Mouse (Mus musculus) forebrain, embryonic 14.5 days (tissue): Measurements from ENCODE around the gene Cog5. TPM values are rescaled to one million over a fixed set of nuclear protein-coding genes. Genes with fewer than 3 reads are reported as not detected.

Experiments
- ATAC-seq: fragments of 200-750 bp; cut with Nextera tagmentation; 2 replicates; pipeline ENCODE4 v1.8.0; 2017; ENCODE audit warnings: mild to moderate bottlenecking, moderate library complexity
- DNase-seq: peaks from one replicate; pipeline ENCODE4 v3.0.0-alpha.2; 2015; ENCODE audit warnings: low spot score
- H3K27ac ChIP-seq: fragments of 300-500 bp; sonication (generic); 2 replicates; pipeline ENCODE4 v1.5.1; 2014; ENCODE audit warnings: low read depth, mild to moderate bottlenecking, control low read depth, low read length, moderate library complexity
- H3K27me3 ChIP-seq: fragments of 300-500 bp; sonication (generic); replicated peaks from 2 replicates; pipeline ENCODE4 v1.6.1; 2014; ENCODE audit warnings: low read length, control low read depth, mixed read lengths; ENCODE audit not compliant: control insufficient read depth, insufficient read depth
- H3K36me3 ChIP-seq: fragments of 300-500 bp; sonication (generic); 2 replicates; pipeline ENCODE4 v1.6.1; 2014; ENCODE audit warnings: low read length, control low read depth; ENCODE audit not compliant: control insufficient read depth, insufficient read depth
- H3K4me1 ChIP-seq: fragments of 300-500 bp; sonication (generic); 2 replicates; pipeline ENCODE4 v1.6.1; 2014; ENCODE audit warnings: antibody characterized with exemption, low read length, control low read depth; ENCODE audit not compliant: control insufficient read depth, insufficient read depth
- H3K4me2 ChIP-seq: fragments of 300-500 bp; sonication (generic); 2 replicates; pipeline ENCODE4 v1.6.1; 2014; ENCODE audit warnings: mild to moderate bottlenecking, control low read depth, low read length
- H3K4me3 ChIP-seq: fragments of 300-500 bp; sonication (generic); 2 replicates; pipeline ENCODE4 v1.5.1; 2014; ENCODE audit warnings: low read depth, low read length, control low read depth
- H3K9ac ChIP-seq: fragments of 300-500 bp; sonication (generic); 2 replicates; pipeline ENCODE4 v1.6.1; 2014; ENCODE audit warnings: mild to moderate bottlenecking, low read length, control low read depth, moderate library complexity
- H3K9me3 ChIP-seq: fragments of 300-500 bp; sonication (generic); replicated peaks from 2 replicates; pipeline ENCODE4 v1.6.1; 2016; ENCODE audit warnings: low read length, control low read depth, mixed read lengths; ENCODE audit not compliant: control insufficient read depth
- WGBS: fragments of 180-500 bp; shearing (Covaris S2); extraction: QIAGEN DNeasy Blood & Tissue Kit; methylation state at CpG from one replicate; pipeline ENCODE4 v1.1.7; 2014; 5-methylcytosine and 5-hydroxymethylcytosine counted together
- polyA plus RNA-seq: library from polyadenylated mRNA; unstranded; fragments of >200 nt; fragmentation: Nextera tagmentation; extraction: Ambion mirVana; gene quantifications from 2 replicates; pipeline ENCODE4 v1.2.1, GENCODE M21; 2014

The Cog5 gene
- polyA plus RNA-seq, 1 experiment from 2014 or later = 25.1 TPM

DNA sequence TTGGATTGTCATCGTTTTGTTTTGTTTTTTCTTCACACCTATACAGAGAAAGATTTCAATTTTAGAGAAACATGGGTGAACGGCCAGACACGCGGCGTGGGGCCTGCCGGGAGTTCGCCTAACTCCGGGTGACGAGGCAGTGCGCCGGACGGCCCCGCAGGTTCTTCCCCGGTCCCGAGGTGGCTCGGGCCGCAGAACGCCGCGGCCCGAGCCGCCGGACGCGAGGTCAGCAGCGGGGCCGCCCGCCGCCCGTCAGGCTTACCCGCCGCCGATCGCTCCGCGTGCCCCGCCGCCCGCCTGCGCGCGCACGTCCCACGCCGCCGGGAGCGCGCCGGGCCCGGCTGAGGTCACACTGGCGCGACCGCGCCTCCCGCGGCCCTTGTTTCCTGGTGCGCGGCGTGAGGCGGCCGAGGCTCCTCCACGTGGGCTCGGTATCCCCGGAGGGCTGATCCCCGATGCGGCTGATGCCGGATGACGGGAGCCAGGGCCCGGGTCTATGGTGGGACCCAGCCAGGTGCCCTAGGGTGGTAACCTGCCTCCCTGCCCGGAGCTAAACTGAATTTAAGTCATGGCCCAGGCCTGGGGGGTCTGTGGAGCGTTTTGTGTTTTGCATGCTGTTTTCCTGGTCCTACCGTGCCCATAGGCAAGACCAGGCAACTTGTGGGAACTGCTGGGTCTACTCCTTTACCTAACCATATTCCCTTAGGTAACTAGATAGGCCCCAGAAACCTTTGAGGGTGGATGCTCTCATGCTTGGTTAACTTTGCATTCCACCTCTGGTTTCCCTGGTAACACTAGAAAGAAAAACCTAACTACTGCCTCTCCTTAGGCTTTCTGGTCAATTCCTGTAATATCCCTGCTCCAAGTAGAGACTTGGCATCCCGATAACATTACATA is 20.1 kb upstream of the Cog5 start, which contains the start of gene Bcap29:
Gene Bcap29, minus strand, starts transcription at position 316 of the 897 bp plus-strand sequence.
- no peaks in the 10 kb centered on the region for H3K36me3 ChIP-seq
- H3K27ac ChIP-seq = peak within 1 kb of the TSS; percentile 55; the same call in 1 of the 2 replicates
- ATAC-seq (peak; percentile 87), DNase-seq (peak; percentile 71)
- H3K4me2 ChIP-seq = peak within 1 kb of the TSS; percentile 79
- peak within 1 kb of the TSS; percentile 60 for H3K4me3 ChIP-seq
- H3K9ac ChIP-seq = peak within 1 kb of the TSS; percentile 85
- peaks cover 5% of the 10 kb centered on the region; the same call in 1 of the 2 replicates for H3K4me1 ChIP-seq
- no peaks in the 10 kb centered on the region for H3K27me3 ChIP-seq
- H3K9me3 ChIP-seq = no peaks in the 10 kb centered on the region
- 2% methylated on average over 68 of the region's 73 CpGs for WGBS

DNA sequence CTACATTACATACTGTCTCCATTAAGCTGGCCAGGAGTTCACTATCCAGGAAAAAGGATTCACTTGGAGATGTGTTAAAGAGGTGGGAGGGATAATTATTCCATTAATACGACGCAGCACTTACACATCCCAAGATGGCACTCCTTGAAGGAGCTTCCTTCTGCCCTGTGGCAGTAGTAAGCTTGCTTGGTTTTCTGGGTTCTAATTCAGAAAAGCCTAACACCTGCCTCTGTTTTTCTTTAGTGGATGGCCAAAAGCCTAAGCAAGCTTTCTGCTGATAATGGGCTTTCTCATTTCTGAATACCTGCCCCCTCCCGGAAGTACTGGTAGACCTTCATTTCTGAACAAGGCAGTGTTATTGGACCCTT is 19.4 kb upstream of the Cog5 start:
- ATAC-seq = no peak

DNA sequence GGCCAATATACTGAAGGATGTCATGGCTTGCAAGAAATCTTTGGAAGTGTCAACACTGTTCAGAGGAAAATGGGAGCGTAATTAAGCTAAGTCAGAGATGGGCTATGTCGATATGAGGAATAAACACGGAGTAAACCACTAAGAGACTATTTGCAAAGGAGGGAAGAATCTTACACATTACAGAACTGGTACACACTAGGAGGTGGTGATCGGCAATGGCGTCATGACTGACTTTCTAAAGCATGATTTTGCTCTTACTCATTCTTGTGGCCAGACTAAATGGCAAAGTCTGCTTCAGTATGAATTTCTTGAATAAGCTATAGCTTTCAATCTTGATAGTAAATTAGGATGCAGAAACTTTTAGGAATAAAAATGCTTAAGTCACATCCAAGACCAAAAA is 1.1 kb upstream of the Cog5 start:
- H3K9ac ChIP-seq = no peak overlapping the region
- H3K27ac ChIP-seq = no peak overlapping the region
- DNase-seq (no peak), ATAC-seq (no peak)
- peak overlapping the region; percentile 89; the same call in 1 of the 2 replicates for H3K4me3 ChIP-seq
- H3K36me3 ChIP-seq = no peaks in the 10 kb centered on the region
- peak overlapping the region; percentile 81 for H3K4me2 ChIP-seq
- no peaks in the 10 kb centered on the region for H3K9me3 ChIP-seq
- H3K27me3 ChIP-seq = no peaks in the 10 kb centered on the region
- 74% methylated on average over 5 of the region's 5 CpGs for WGBS
- H3K4me1 ChIP-seq = peaks cover 3% of the 10 kb centered on the region; the same call in 1 of the 2 replicates

More for the DNA sequence above, 19.4 kb upstream of the Cog5 start:
- DNase-seq = no peak
- Histone ChIP-seq H3K4me2 (peak overlapping the region; percentile 79), H3K4me1 (peaks cover 5% of the 10 kb centered on the region; the same call in 1 of the 2 replicates), H3K4me3 (peak overlapping the region; percentile 60; the same call in 1 of the 2 replicates), H3K36me3 (peaks cover 2% of the 10 kb centered on the region; the same call in 1 of the 2 replicates), H3K27ac (no peak overlapping the region), H3K9me3 (no peaks in the 10 kb centered on the region), H3K27me3 (no peaks in the 10 kb centered on the region), H3K9ac (no peak overlapping the region; the same call in 1 of the 2 replicates)
- 70% methylated on average over 3 of the region's 3 CpGs for WGBS

DNA sequence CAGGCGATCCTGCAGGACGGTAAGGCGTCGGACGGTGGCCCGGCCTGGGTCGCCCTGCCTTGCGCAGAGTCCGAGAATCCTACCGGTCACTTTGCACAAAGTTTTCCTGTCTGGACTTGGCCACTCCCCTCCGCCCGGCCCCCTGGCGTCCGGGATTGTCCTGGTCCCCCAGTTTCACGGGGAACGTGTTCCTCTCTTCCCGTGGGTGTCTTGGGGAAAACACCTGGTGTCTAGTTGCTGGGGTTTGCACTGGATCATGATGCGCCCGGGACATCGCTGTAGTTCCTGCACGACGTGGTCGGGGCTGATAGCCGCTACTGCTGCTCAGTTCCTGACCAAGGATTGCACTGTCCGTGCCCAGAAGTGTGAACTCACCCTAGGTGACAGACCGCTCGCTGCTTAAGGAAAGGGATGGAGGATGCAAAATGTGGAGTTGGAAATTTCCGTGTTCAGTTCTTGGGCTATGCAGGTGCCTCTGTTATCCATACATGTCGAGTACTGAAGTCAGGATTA is 352 bp downstream of the Cog5 start:
- Histone ChIP-seq H3K4me1 (peaks cover 3% of the 10 kb centered on the region; the same call in 1 of the 2 replicates), H3K9ac (peak overlapping the region; percentile 82), H3K36me3 (no peaks in the 10 kb centered on the region), H3K4me2 (peak overlapping the region; percentile 81), H3K9me3 (no peaks in the 10 kb centered on the region), H3K27ac (peak overlapping the region; percentile 65; the same call in 1 of the 2 replicates), H3K27me3 (no peaks in the 10 kb centered on the region), H3K4me3 (peak overlapping the region; percentile 89)
- no peak; the same call in none of the 2 replicates for ATAC-seq
- no peak for DNase-seq
- WGBS = under 1% methylated on average over 29 of the region's 29 CpGs

DNA sequence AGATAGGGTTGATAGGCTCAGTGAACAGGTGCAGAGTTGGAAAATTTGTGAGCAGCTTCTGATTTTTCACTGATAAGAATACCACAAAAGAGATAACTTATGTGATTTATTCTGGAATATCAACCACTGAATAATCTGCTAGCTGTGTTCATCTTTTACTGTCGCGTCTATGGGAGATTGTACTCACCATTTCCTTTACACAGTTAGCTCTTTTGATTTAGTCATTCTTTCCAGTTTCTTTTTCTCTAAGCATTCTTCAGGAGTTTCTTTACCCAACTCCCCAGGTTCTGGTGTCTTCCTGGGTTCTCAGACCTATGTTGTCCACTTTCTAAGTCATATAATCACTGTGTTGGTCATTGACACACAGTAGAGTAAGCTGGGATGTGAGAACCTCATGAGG is 2.2 kb downstream of the Cog5 start:
- no peaks in the 10 kb centered on the region for H3K36me3 ChIP-seq
- WGBS = 95% methylated on average over 2 of the region's 2 CpGs
- no peak for ATAC-seq
- no peak overlapping the region for H3K4me3 ChIP-seq
- DNase-seq = no peak
- H3K4me1 ChIP-seq = peaks cover 3% of the 10 kb centered on the region; the same call in 1 of the 2 replicates
- H3K9me3 ChIP-seq = no peaks in the 10 kb centered on the region
- no peak overlapping the region for H3K27ac ChIP-seq
- H3K9ac ChIP-seq = no peak overlapping the region
- H3K27me3 ChIP-seq = no peaks in the 10 kb centered on the region
- H3K4me2 ChIP-seq = no peak overlapping the region

DNA sequence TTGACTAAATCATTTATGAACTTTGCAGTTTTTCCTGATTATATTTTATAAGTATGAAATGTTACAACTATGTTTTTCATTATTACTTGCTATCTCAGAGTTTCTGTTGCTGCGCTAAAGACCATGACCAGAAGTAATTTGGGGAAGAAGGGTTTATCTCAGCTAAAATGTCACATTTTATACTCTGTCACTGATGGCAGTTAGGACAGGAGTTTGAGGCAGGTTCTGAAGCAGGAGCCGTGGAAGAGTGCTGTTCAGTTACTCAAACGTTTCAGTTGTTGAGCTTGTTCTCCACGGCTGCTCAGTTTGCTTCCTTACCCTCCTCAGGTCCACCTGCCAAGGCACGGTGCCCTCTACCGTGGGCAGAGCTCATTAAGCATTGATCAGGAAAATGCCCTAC is 11.3 kb downstream of the Cog5 start:
- no peaks in the 10 kb centered on the region for H3K27me3 ChIP-seq
- H3K4me2 ChIP-seq = no peak overlapping the region
- H3K4me1 ChIP-seq = no peaks in the 10 kb centered on the region
- no peak overlapping the region for H3K4me3 ChIP-seq
- H3K36me3 ChIP-seq = peaks cover 21% of the 10 kb centered on the region; the same call in 1 of the 2 replicates
- H3K27ac ChIP-seq = no peak overlapping the region
- H3K9me3 ChIP-seq = no peaks in the 10 kb centered on the region
- 70% methylated on average over 6 of the region's 6 CpGs for WGBS
- DNase-seq (no peak), ATAC-seq (no peak)
- H3K9ac ChIP-seq = no peak overlapping the region

DNA sequence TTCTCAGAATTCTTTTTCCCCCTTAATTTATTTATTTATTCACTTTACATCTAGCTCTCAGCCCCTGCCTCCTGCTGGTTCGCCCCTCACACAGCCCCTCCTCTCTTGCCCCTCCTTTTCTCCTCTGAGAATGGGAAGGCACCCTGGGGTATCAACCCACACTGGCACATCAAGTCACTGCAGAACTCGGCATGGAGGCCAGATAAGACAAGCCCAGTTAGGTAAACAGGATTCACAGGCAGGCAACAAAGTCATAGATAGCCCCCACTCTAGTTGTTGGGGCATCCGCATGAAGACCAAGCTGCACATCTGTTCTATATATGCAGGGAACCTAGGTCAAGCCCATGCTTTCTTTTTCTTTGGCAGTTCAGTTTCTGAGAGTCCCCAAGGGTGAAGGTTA is 12.5 kb downstream of the Cog5 start:
- Histone ChIP-seq H3K4me2 (no peak overlapping the region), H3K4me3 (no peak overlapping the region), H3K9ac (no peak overlapping the region), H3K4me1 (no peaks in the 10 kb centered on the region), H3K27ac (no peak overlapping the region), H3K9me3 (no peaks in the 10 kb centered on the region), H3K36me3 (peaks cover 22% of the 10 kb centered on the region; the same call in 1 of the 2 replicates), H3K27me3 (no peaks in the 10 kb centered on the region)
- ATAC-seq = no peak
- 68% methylated on average over 3 of the region's 3 CpGs for WGBS
- DNase-seq = no peak

DNA sequence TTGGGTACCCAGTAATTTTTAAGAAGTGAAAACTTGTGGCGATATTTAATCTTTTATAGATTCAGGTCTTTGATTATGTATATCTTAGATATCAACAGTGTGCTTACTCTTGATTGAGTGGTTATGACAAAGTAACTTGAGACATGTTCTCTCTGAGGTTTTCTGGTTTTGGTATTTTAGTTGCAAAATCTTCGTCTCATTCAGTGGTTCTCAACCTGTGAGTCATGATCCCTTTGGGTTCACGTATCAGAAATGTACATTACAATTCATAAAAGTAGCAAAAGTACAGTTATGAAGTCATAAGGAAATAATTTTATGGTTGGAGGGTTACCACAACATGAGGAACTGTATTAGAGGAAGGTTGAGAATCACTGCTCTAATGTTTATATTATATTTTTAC is 32.0 kb downstream of the Cog5 start:
- H3K4me2 ChIP-seq = no peak overlapping the region
- no peak overlapping the region for H3K4me3 ChIP-seq
- 0 out of 2 replicates have a peak, but pooled peaks cover 4% of the 10 kb centered on the region for H3K36me3 ChIP-seq
- no peaks in the 10 kb centered on the region for H3K4me1 ChIP-seq
- H3K27ac ChIP-seq = no peak overlapping the region
- H3K9me3 ChIP-seq = no peaks in the 10 kb centered on the region
- WGBS = 97% methylated on average over 3 of the region's 3 CpGs
- no peak overlapping the region for H3K9ac ChIP-seq
- ATAC-seq (no peak), DNase-seq (no peak)
- no peaks in the 10 kb centered on the region for H3K27me3 ChIP-seq
